Mouse (Mus musculus) ES-E14 (cell line): ENCODE measurements around the gene Vcl.

Experiments used
- HCFC1 ChIP-seq: IDR thresholded peaks from 2 replicates; pipeline ENCODE4 v1.6.1; 2012; ENCODE audit warnings: low read length, inconsistent platforms, borderline replicate concordance; ENCODE audit not compliant: insufficient read depth
- MAFK ChIP-seq: IDR thresholded peaks from 2 replicates; pipeline ENCODE4 v1.6.1; 2014; ENCODE audit warnings: mild to moderate bottlenecking, low read depth, low read length, inconsistent platforms; ENCODE audit not compliant: insufficient read depth
- ZC3H11A ChIP-seq: IDR thresholded peaks from 2 replicates; pipeline ENCODE4 v1.6.1; 2012; ENCODE audit warnings: low read depth, mild to moderate bottlenecking, inconsistent platforms, low read length, borderline replicate concordance
- ZNF384 ChIP-seq: IDR thresholded peaks from 2 replicates; pipeline ENCODE4 v1.6.1; 2012; ENCODE audit warnings: low read depth, low read length, inconsistent platforms

DNA sequence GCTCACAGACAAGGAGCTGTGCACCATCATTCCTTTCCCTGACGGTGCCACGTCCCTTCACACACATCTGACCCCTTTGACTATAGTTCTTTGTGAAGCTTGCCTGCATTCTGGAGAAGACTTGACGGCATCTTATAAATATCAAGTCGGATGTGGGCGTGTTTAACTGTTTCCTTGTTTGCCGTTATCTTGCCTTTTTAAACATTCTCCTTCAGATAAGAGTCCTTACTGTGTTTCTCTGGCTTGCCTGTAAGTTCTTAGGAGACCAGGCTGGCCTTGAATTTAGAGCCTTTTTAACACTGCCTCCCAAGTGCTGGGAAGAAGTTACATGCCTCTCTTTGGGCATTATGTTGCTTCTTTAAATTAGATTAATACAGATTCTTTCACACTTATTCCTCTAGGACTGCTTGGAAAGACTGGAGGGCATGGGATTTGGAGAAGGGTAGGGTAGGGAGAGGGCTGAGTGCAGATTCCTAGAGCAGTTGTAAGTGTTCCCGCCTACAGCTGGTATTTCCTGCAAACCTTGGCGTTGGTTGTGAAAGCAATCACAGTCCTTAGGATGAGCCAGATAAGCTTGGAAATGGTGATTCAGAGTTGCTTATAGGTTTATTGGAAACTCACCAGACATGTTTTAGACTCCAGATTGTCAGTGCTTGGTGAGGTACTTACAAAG lies 136.4 kb downstream of the Vcl start:
- TF ChIP-seq ZC3H11A: no peak
- no peak for TF ChIP-seq HCFC1
- no peak for TF ChIP-seq ZNF384
- no peak for TF ChIP-seq MAFK
